Mouse (Mus musculus) hindlimb bud, embryonic 11.5 days (tissue): ENCODE data around the gene Tedc2.

Experiments
- DNase-seq: peaks from one replicate; pipeline ENCODE4 v3.0.0-alpha.2; 2012; ENCODE audit warnings: low read depth, low spot score; ENCODE audit errors: extremely low spot score

Gene Tedc2

GRCm38 (mm10) chr17:24193769-24194168 is 26.9 kb downstream of the Tedc2 start:
- DNase-seq, result no peak

DNA sequence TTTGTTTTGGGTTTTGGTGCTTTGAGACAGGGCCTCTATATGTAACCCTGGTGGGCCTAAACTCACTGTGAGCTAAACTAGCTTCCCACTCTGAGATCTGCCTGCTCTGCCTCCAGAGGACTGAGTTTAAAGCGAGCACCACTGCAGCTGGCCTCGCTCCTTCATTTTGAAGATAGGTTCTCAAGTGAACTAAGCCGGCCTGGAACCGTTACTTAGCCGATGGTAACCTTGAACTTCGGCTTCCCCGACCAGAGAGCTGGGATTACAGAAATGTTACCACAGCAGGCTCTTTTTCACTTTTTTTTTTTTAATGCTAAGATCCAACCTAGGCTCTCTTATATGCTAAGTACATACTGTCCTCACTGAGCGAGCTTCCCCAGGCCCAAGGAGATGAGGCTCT is 27.4 kb downstream of the Tedc2 start:
- no peak for DNase-seq

- DNase-seq, result no peak
Observed at GRCm38 (mm10) chr17:24192848-24193247, 27.8 kb downstream of the Tedc2 start.

DNA sequence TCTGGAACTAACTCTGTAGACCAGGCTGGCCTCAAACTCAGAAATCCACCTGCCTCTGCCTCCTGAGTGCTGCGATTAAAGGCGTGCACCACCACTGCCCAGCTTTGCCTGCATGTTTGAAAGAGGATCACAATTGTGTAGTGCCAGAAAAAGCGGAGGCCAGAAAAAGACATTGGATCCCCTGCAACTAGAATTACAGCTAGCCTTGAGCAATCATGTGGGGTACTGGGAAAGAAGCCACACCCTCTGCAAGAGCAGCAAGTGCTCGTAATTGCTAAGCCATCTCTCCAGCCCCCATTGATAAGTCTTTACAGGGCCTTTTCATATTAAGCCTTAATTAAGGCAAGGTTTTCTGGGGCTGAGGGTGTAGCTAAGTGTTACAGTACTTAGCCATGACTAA is 29.2 kb downstream of the Tedc2 start:
- no peak for DNase-seq

GRCm38 (mm10) chr17:24190934-24191333 is 29.7 kb downstream of the Tedc2 start:
- no peak for DNase-seq

- no peak for DNase-seq
Observed at GRCm38 (mm10) chr17:24174259-24174658, 46.4 kb downstream of the Tedc2 start.

DNA sequence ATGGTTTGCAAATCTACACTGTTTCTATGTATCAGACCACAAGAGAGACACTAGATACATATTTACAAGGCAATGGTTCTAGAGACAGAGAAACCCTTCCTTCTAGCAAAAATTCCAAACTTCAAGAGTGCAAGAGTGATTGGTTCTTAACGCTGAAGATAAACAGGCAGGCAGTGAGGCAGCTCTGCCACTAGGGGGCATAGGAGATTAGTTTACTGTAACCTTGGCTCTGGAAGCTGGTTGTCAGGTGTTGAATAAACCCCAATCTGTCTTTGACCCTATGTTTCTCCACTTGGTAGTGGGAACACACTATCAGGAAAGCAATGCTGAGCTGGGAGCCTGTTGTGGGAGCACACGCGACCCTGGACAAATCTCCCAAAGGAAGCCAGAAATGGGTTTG is 47.2 kb downstream of the Tedc2 start:
- peak; percentile 71 for DNase-seq

DNA sequence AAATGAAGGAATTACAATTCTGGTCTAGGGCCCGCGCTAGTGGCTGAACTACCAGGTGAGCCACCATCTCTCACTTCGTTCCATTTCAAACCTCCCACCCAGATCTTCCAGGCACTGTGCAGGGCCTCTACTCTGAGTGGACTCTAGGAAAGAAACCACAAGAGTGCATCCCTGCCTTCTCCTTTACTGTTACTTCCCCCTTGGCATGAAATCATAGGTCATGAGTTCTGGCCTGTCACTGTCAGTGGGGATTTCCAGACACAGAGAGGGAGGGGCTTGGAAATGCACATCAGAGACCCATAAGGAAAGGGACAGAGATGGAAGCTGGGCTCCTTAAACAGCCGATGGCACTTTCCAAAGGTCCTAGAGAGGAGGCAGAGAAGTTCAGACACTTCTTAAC is 48.9 kb downstream of the Tedc2 start:
- DNase-seq, result no peak

GRCm38 (mm10) chr17:24170729-24171128 is 49.9 kb downstream of the Tedc2 start:
- no peak for DNase-seq

GRCm38 (mm10) chr17:24170125-24170524 is 50.5 kb downstream of the Tedc2 start:
- DNase-seq, result no peak

DNA sequence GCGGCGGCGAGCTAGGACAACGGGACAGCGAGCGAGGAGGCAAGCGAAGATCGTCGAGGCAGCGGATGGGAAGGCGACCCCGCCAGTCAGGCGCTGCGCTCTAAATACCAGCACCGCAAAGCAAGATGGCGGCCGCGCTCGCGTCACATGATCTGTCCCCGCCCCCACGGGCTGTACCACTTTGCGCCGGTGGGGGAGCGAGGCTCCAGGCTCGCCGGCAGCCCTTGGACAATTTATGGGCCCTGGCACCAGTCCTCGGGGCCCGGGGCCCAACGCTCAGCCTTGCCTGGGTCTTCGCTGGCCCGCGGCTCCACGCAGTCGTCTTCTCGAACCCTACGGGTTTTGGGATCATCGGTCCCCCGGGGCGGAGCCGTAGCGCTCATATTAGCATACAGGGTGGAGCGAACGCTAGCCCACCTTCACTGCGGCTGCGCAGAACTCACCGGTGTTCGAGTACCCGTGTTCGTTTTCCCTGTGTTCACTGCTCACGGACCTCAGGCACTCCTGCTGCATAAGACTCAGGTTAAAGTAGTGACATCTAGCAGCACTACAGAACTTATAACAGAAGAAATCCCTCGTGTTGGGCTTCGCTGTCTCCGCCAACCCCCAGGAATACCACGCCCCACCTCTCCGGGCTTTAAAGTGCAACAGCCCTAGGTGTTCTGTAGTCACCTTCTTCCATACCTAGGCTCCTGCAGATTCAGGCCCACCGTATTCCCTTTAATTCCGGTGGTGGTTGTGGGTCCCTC is 51.2 kb downstream of the Tedc2 start, which contains the start of gene Atp6v0c:
TSS of gene Atp6v0c (minus strand) at position 386 of the 749 bp plus-strand sequence.
- DNase-seq, result peak; percentile 86

DNA sequence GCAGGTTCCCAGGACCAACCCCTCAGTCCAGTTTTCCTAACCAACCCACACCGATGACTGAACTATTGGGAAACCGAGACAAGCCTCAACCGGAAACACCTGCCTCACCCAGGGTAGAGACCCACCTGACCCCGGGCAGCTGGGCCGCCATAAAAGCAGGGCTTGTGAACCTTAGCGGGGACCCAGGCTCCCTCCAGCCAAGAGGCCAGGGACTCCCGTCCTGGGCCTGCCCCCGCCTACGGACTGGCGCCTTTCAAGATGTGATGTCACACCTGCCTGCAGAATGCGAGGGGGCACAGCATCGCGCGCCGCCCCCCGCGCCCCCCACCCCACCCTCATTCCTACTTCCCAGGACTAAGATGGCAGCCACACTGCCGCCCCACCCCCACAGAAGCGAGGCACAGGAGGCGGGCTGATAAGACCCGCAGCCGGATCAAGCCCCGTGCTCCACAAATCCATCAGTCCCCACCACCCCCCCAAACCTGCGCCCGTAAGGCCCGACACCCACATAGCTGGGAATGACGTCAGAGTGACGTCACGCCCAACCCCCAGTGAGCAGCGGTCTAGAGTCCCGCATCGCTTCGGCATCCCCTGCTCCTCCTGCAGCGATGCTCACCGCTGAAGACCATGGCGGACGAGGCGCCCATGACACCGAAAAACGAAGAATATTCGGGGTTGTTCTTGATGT is 51.9 kb downstream of the Tedc2 start:
- DNase-seq, result no peak

DNA sequence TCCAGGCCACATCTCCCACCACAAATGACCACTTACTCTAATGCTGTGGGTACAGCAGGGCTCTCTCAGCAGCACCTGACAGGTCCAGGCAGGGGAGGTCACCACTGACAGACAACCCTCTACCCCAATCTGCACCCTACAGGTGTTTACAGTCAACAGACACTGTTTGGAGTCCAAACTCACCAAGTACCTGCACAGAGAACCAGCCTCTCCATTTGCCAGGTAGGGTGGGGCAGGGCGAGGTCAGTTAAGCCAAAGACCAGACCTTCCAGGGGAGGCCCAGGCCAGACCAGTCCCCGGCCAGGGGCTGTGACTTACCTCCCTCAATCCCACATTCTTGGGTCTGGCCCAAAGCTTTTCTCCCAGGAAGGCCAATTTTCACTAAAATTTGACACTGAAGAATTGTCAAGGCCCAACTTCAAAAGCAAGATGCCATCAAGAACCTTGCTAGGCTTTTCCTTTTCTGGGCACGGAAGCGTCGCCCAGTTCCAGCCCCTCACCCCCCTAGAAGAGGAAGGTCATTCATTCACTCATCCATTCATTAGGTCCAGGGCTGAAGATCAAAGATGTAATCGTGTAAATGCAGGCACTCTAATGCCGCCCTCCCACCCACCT is 52.7 kb downstream of the Tedc2 start:
- DNase-seq, result no peak

- DNase-seq, result no peak
Observed at GRCm38 (mm10) chr17:24167120-24167519, 53.5 kb downstream of the Tedc2 start.
